Mouse (Mus musculus) CH12.LX (cell line): Measurements from ENCODE around the gene Zfand4. TPM values are rescaled to one million over a fixed set of nuclear protein-coding genes. Genes with fewer than 3 reads are reported as not detected.

Experiments
- DNase-seq: peaks from one replicate; pipeline ENCODE4 v3.0.0-alpha.2; 2013; ENCODE audit errors: extremely low read depth
- H3K27ac ChIP-seq: 2 replicates; pipeline ENCODE4 v1.5.1; 2012; ENCODE audit warnings: low read depth, mild to moderate bottlenecking, control low read depth, moderate library complexity; ENCODE audit not compliant: insufficient read depth
- H3K27me3 ChIP-seq: replicated peaks from 2 replicates; pipeline ENCODE3; 2012; ENCODE audit warnings: inconsistent platforms
- H3K36me3 ChIP-seq, 2 experiments: replicated peaks in 1 of 2; 2 replicates each; pipeline versions ENCODE3 to v1.6.1; 2012; ENCODE audit warnings: inconsistent platforms in 1 of 2, low read length in 1 of 2, mild to moderate bottlenecking in 1 of 2, mixed read lengths in 1 of 2, moderate library complexity in 1 of 2; ENCODE audit not compliant: control insufficient read depth in 1 of 2, insufficient read depth in 1 of 2
- H3K4me1 ChIP-seq, 2 experiments: 2 replicates each; pipeline ENCODE4 v1.6.1; 2012; ENCODE audit warnings: inconsistent platforms in 1 of 2, moderate library complexity in 1 of 2; ENCODE audit not compliant: insufficient read depth in 2 of 2, control insufficient read depth in 1 of 2
- H3K4me2 ChIP-seq: 2 replicates; pipeline ENCODE4 v1.6.1; 2012; ENCODE audit warnings: low read depth, mild to moderate bottlenecking, control low read depth; ENCODE audit not compliant: poor library complexity, insufficient read depth, severe bottlenecking
- H3K4me3 ChIP-seq, 3 experiments: fragments of 150-350 bp in 1 of 3; sonication (generic) in 1 of 3; replicated peaks in 1 of 3; 2 replicates each; pipeline versions ENCODE3 to v1.5.1; 2011 to 2012; ENCODE audit warnings: low read depth in 2 of 3, low read length in 2 of 3, mild to moderate bottlenecking in 2 of 3, moderate library complexity in 2 of 3, control low read depth in 1 of 3, improper control_type of control experiment in 1 of 3, inconsistent platforms in 1 of 3, mixed read lengths in 1 of 3; ENCODE audit not compliant: poor library complexity in 1 of 3
- H3K79me2 ChIP-seq: replicated peaks from 2 replicates; pipeline ENCODE4 v1.6.1; 2012; ENCODE audit warnings: mild to moderate bottlenecking, moderate library complexity; ENCODE audit not compliant: control insufficient read depth, poor library complexity, insufficient read depth, severe bottlenecking; ENCODE audit errors: extremely low read depth
- H3K9ac ChIP-seq: 2 replicates; pipeline ENCODE4 v1.6.1; 2012; ENCODE audit warnings: low read depth, mild to moderate bottlenecking, control low read depth, moderate library complexity; ENCODE audit not compliant: insufficient read depth
- H3K9me3 ChIP-seq: replicated peaks from 2 replicates; pipeline ENCODE3; 2012; ENCODE audit warnings: low read length, inconsistent platforms, mixed read lengths
- CTCF ChIP-seq, 2 experiments: IDR thresholded peaks in 1 of 2; conservative IDR thresholded peaks in 1 of 2; 2 replicates each; pipeline ENCODE4 v1.5.1; 2011 to 2012; ENCODE audit warnings: low read depth in 2 of 2, low read length in 2 of 2, improper control_type of control experiment in 1 of 2, inconsistent platforms in 1 of 2, mild to moderate bottlenecking in 1 of 2, moderate library complexity in 1 of 2
- ELF1 ChIP-seq: IDR thresholded peaks from 2 replicates; pipeline ENCODE4 v1.6.1; 2014; ENCODE audit warnings: low read depth, mild to moderate bottlenecking, inconsistent platforms, low read length, improper control_type of control experiment
- EP300 ChIP-seq: IDR thresholded peaks from 2 replicates; pipeline ENCODE4 v1.6.1; 2011; ENCODE audit warnings: low read length, improper control_type of control experiment
- ETS1 ChIP-seq: conservative IDR thresholded peaks from 2 replicates; pipeline ENCODE4 v1.6.1; 2012; ENCODE audit warnings: low read depth, mild to moderate bottlenecking, inconsistent platforms, low read length, improper control_type of control experiment, moderate library complexity
- GABPA ChIP-seq: IDR thresholded peaks from 2 replicates; pipeline ENCODE4 v1.6.1; 2012; ENCODE audit warnings: low read depth, low read length, improper control_type of control experiment, inconsistent platforms; ENCODE audit not compliant: insufficient replicate concordance
- MAFK ChIP-seq: IDR thresholded peaks from 2 replicates; pipeline ENCODE4 v1.6.1; 2011; ENCODE audit warnings: low read length, improper control_type of control experiment; ENCODE audit not compliant: insufficient replicate concordance
- MYC ChIP-seq: IDR thresholded peaks from 2 replicates; pipeline ENCODE4 v1.6.1; 2011; ENCODE audit warnings: low read depth, mild to moderate bottlenecking, improper control_type of control experiment, low read length
- RAD21 ChIP-seq: IDR thresholded peaks from 2 replicates; pipeline ENCODE4 v1.6.1; 2011; ENCODE audit warnings: low read depth, mild to moderate bottlenecking, low read length, improper control_type of control experiment, moderate library complexity
- RCOR1 ChIP-seq: conservative IDR thresholded peaks from 2 replicates; pipeline ENCODE4 v1.6.1; 2012; ENCODE audit warnings: low read depth, mild to moderate bottlenecking, inconsistent platforms, low read length, improper control_type of control experiment
- SMC3 ChIP-seq: IDR thresholded peaks from 2 replicates; pipeline ENCODE4 v1.6.1; 2011; ENCODE audit warnings: low read depth, low read length, improper control_type of control experiment
- dilution Hi-C: fragments of 300-500 bp; cut with MboI; formaldehyde crosslinking; loops from 2 replicates; pipeline ENCODE4 v1.14.3; 2020; ENCODE audit warnings: low sequenced_read_pairs; ENCODE audit not compliant: extremely low pct_unique_long_range_greater_than_20kb, extremely low pct_ligation_motif_present
- in situ Hi-C: fragments of 300-500 bp; cut with MboI; formaldehyde crosslinking; loops from 3 replicates; pipeline ENCODE4 v1.14.3; 2019; ENCODE audit warnings: low sequenced_read_pairs, low pct_ligation_motif_present, low pct_unique_long_range_greater_than_20kb, mixed read lengths
- polyA plus RNA-seq: library from polyadenylated mRNA; unstranded; fragments of >175 nt; gene quantifications from 2 replicates; pipeline ENCODE4 v1.2.1, GENCODE M21; 2012; ENCODE audit warnings: low read depth; ENCODE audit not compliant: insufficient read length
- total RNA-seq, 2 experiments: library from RNA; depleted of rRNA; stranded (reverse); fragments of 300-350 nt in 1 of 2; fragments of >200 nt in 1 of 2; gene quantifications; 2 replicates each; pipeline ENCODE4 v1.2.3; 2012 to 2014

Zfand4 gene
- total and polyA plus RNA-seq, 3 experiments: 2.2 to 3.8 (median 3.1) TPM

- Histone ChIP-seq H3K36me3 (peaks cover 6 to 18% of the 10 kb centered on the region in 2 experiments), H3K4me1 (peaks cover 0 to 9% of the 10 kb centered on the region in 2 experiments; a peak in 2 of 4 replicates), H3K4me3 (no peak overlapping the region), H3K27ac (no peak overlapping the region), H3K9me3 (no peaks in the 10 kb centered on the region), H3K4me2 (no peak overlapping the region), H3K79me2 (no peaks in the 10 kb centered on the region), H3K27me3 (no peaks in the 10 kb centered on the region), H3K9ac (no peak overlapping the region)
- in situ Hi-C loops: no loop called here
- dilution Hi-C loops: no loop called here
- TF ChIP-seq RCOR1 (no peak), EP300 (no peak)
- DNase-seq: no peak
These were observed 14.8 kb downstream of the Zfand4 start for GRCm38 (mm10) chr6:116278679-116279317.

GRCm38 (mm10) chr6:116281014-116281413 lies 17.0 kb downstream of the Zfand4 start:
- dilution Hi-C loops: no loop called here
- Histone ChIP-seq H3K9ac (no peak overlapping the region), H3K27me3 (no peaks in the 10 kb centered on the region), H3K36me3 (peaks cover 4 to 8% of the 10 kb centered on the region in 2 experiments), H3K4me3 (no peak overlapping the region), H3K4me2 (no peak overlapping the region), H3K9me3 (no peaks in the 10 kb centered on the region), H3K4me1 (peaks cover 0 to 12% of the 10 kb centered on the region in 2 experiments; a peak in 2 of 4 replicates), H3K27ac (no peak overlapping the region), H3K79me2 (no peaks in the 10 kb centered on the region)
- TF ChIP-seq MAFK (no peak), GABPA (no peak)
- in situ Hi-C loops: no loop called here
- DNase-seq: no peak

- H3K36me3 ChIP-seq: peaks cover 0 to 5% of the 10 kb centered on the region in 2 experiments
- no peaks in the 10 kb centered on the region for H3K9me3 ChIP-seq
- no peak overlapping the region for H3K4me2 ChIP-seq
- no peaks in the 10 kb centered on the region for H3K27me3 ChIP-seq
- in situ Hi-C loops (no loop called here), dilution Hi-C loops (no loop called here)
- H3K27ac ChIP-seq: no peak overlapping the region
- H3K4me1 ChIP-seq: peaks cover 0 to 26% of the 10 kb centered on the region in 2 experiments; a peak in 2 of 4 replicates
- no peak overlapping the region for H3K9ac ChIP-seq
- H3K79me2 ChIP-seq: no peaks in the 10 kb centered on the region
- peak; percentile 53 for DNase-seq
- H3K4me3 ChIP-seq: no peak overlapping the region
- TF ChIP-seq MYC (peak; percentile 73; the same call in 1 of the 2 replicates), ELF1 (no peak), ETS1 (no peak), CTCF (conservative IDR thresholded peaks at IDR 0.05 in 1 of 2, IDR thresholded peaks at IDR 0.05 in 1 of 2; ENCODE audit: low read depth in 2 of 2, low read length in 2 of 2) (peak in 1 of 2 experiments; percentile 73; a peak in 2 of 4 replicates), RAD21 (peak; percentile 21), SMC3 (peak; percentile 30; the same call in 1 of the 2 replicates)
These were observed 18.5 kb downstream of the Zfand4 start for GRCm38 (mm10) chr6:116282546-116282945.
